Mouse (Mus musculus) kidney, adult 2 months (tissue): ENCODE measurements around the gene Prss56. TPM values are rescaled to one million over a fixed set of nuclear protein-coding genes. Genes with fewer than 3 reads are reported as not detected.

Experiments used
- DNase-seq: peaks from one replicate; pipeline ENCODE4 v3.0.0; 2021
- H3K27ac ChIP-seq: fragments of 200-500 bp; 2 replicates; pipeline ENCODE4 v1.5.1; 2012; ENCODE audit warnings: low read depth, low read length, control low read depth, inconsistent platforms; ENCODE audit not compliant: insufficient read depth
- H3K27me3 ChIP-seq: fragments of 200-500 bp; replicated peaks from 2 replicates; pipeline ENCODE4 v1.6.1; 2012; ENCODE audit warnings: mild to moderate bottlenecking, moderate library complexity, low read length, inconsistent platforms; ENCODE audit not compliant: control insufficient read depth, insufficient read depth
- H3K36me3 ChIP-seq: fragments of 200-500 bp; 2 replicates; pipeline ENCODE4 v1.6.1; 2012; ENCODE audit warnings: mild to moderate bottlenecking, moderate library complexity, low read length, inconsistent platforms; ENCODE audit not compliant: control insufficient read depth, insufficient read depth
- H3K4me1 ChIP-seq: fragments of 200-500 bp; 2 replicates; pipeline ENCODE4 v1.6.1; 2011; ENCODE audit warnings: low read length; ENCODE audit not compliant: control insufficient read depth, insufficient read depth
- H3K4me3 ChIP-seq: fragments of 200-500 bp; 2 replicates; pipeline ENCODE4 v1.5.1; 2011; ENCODE audit warnings: mild to moderate bottlenecking, low read depth, low read length, control low read depth; ENCODE audit not compliant: insufficient read depth
- CTCF ChIP-seq: fragments of 200-500 bp; conservative IDR thresholded peaks from 2 replicates; pipeline ENCODE4 v1.5.1; 2011; ENCODE audit warnings: low read depth, mild to moderate bottlenecking, control low read depth, low read length, moderate library complexity, mixed read lengths; ENCODE audit not compliant: insufficient read depth, insufficient read length
- POLR2A ChIP-seq: fragments of 200-500 bp; IDR thresholded peaks from one replicate; pipeline ENCODE4 v1.6.1; 2011; ENCODE audit warnings: low read depth, low read length, control low read depth
- WGBS: fragments of 180-500 bp; shearing (Covaris S2); methylation state at CpG from one replicate; pipeline ENCODE4 v1.1.7; 2018; 5-methylcytosine and 5-hydroxymethylcytosine counted together
- polyA plus RNA-seq: library from polyadenylated mRNA; depleted of rRNA; stranded (reverse); fragments of >200 nt; gene quantifications from 2 replicates; pipeline ENCODE4 v1.2.3, GENCODE M21; 2012

The Prss56 gene
- polyA plus RNA-seq, 1 experiment = not detected

GRCm38 (mm10) chr1:87201848-87202247 is 18.7 kb downstream of the Prss56 start:
- Histone ChIP-seq H3K4me3 (no peak overlapping the region), H3K36me3 (no peaks in the 10 kb centered on the region), H3K27ac (no peak overlapping the region), H3K27me3 (no peaks in the 10 kb centered on the region), H3K4me1 (no peaks in the 10 kb centered on the region)
- DNase-seq = no peak
- no peak for TF ChIP-seq CTCF
- no peak for TF ChIP-seq POLR2A
- 58% methylated on average over 1 of the region's 1 CpGs for WGBS

GRCm38 (mm10) chr1:87203779-87204178 is 20.7 kb downstream of the Prss56 start:
- WGBS = 77% methylated on average over 5 of the region's 5 CpGs
- TF ChIP-seq CTCF (no peak), POLR2A (no peak)
- DNase-seq = no peak
- Histone ChIP-seq H3K4me1 (no peaks in the 10 kb centered on the region), H3K27me3 (no peaks in the 10 kb centered on the region), H3K4me3 (no peak overlapping the region), H3K27ac (no peak overlapping the region), H3K36me3 (no peaks in the 10 kb centered on the region)

GRCm38 (mm10) chr1:87204465-87204864 is 21.4 kb downstream of the Prss56 start, which contains the start of gene Chrng:
TSS of gene Chrng (plus strand) at chr1:87204657.
- Histone ChIP-seq H3K27ac (no peak within 1 kb of the TSS), H3K27me3 (no peaks in the 10 kb centered on the region), H3K4me3 (no peak within 1 kb of the TSS), H3K36me3 (no peaks in the 10 kb centered on the region), H3K4me1 (no peaks in the 10 kb centered on the region)
- TF ChIP-seq POLR2A (no peak), CTCF (no peak)
- no peak for DNase-seq
- 87% methylated on average over 7 of the region's 7 CpGs for WGBS

- no peaks in the 10 kb centered on the region for H3K27me3 ChIP-seq
- no peak for DNase-seq
- H3K4me1 ChIP-seq = no peaks in the 10 kb centered on the region
- H3K27ac ChIP-seq = no peak overlapping the region
- H3K4me3 ChIP-seq = no peak overlapping the region
- TF ChIP-seq CTCF (no peak), POLR2A (no peak)
- no peaks in the 10 kb centered on the region for H3K36me3 ChIP-seq
- WGBS = 51% methylated on average over 6 of the region's 6 CpGs
Observed at GRCm38 (mm10) chr1:87205038-87205437, 21.9 kb downstream of the Prss56 start.

DNA sequence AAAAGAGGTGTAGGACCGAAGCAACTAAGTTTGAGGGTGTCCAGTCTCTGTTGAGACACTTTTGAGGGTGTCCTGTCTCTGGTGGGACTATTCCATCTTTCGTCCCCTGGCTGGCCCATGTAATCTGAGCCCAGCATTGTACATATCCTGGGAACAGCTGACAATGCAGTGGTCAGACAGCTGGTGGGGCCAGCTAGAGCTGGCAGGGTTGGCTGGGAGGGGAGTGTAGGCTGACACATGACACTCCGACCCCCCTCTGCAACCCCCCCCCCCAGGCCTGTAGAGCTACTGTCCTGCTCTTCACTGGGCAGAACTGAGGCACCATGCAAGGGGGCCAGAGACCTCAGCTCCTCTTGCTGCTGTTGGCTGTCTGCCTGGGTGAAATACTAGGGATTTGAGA is 22.4 kb downstream of the Prss56 start:
- TF ChIP-seq CTCF (no peak), POLR2A (no peak)
- Histone ChIP-seq H3K4me1 (no peaks in the 10 kb centered on the region), H3K27me3 (no peaks in the 10 kb centered on the region), H3K36me3 (no peaks in the 10 kb centered on the region), H3K4me3 (no peak overlapping the region), H3K27ac (no peak overlapping the region)
- no peak for DNase-seq
- WGBS = 52% methylated on average over 3 of the region's 3 CpGs

- Histone ChIP-seq H3K27me3 (no peaks in the 10 kb centered on the region), H3K27ac (no peak overlapping the region), H3K36me3 (no peaks in the 10 kb centered on the region), H3K4me1 (no peaks in the 10 kb centered on the region), H3K4me3 (no peak overlapping the region)
- 0 out of 2 replicates have a peak, but pooled peaks have one; percentile 29 for TF ChIP-seq CTCF
- no peak for TF ChIP-seq POLR2A
- 20% methylated on average over 17 of the region's 17 CpGs for WGBS
- DNase-seq = no peak
Observed at GRCm38 (mm10) chr1:87206339-87206738, 23.2 kb downstream of the Prss56 start.

GRCm38 (mm10) chr1:87211431-87211830 is 28.3 kb downstream of the Prss56 start:
- Histone ChIP-seq H3K27me3 (no peaks in the 10 kb centered on the region), H3K4me3 (no peak overlapping the region), H3K36me3 (no peaks in the 10 kb centered on the region), H3K4me1 (peaks cover 10% of the 10 kb centered on the region; the same call in 1 of the 2 replicates), H3K27ac (no peak overlapping the region)
- DNase-seq = no peak
- TF ChIP-seq POLR2A = no peak
- no peak for TF ChIP-seq CTCF
- 87% methylated on average over 4 of the region's 4 CpGs for WGBS
